Mouse (Mus musculus): ENCODE results near the gene Fam219b. TPM values are rescaled to one million over a fixed set of nuclear protein-coding genes. Genes with fewer than 3 reads are reported as not detected.
A peak's percentile ranks its signal among the peaks of the same experiment; 100 is the strongest.

Fam219b gene
- 10 to 100 TPM; 21.5 to 24.7 TPM for total RNA-seq (2021)

DNA sequence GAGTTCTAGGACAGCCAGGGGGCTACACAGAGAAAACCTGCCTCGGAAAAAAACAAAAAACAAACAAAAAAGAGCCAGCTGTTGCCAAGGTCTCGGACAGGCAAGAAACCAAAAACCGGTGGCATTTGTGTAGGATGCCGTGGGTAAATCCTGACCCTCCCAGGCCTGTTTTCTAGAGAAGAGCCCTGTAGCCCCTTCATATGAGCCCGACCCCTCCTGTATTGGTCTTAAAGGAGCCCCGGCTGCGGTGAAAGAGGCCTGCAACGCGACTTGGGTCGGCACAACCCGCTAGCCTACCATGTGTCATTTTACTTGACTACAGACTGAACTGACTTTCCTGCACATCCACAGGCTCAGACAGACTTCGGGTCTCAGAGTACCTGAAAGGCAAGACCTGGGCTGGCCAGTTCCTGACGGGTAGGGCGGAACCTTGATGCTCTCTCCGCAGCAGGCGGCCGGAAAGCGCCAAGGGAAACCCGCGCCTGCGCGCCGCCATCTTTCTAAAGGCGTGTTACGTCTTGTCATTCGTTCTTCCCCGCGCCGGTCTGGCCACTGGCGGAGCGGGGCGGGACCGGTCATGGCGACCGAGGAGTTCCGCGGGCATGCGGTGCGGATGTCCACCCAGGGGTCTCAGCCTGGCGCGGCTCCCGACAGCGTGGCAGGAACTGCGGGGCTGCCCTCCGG lies at the start of gene Fam219b:
Gene Fam219b, plus strand, starts transcription at position 485 of the 684 bp plus-strand sequence.
- peak; percentile 91 to 96 for DNase-seq (ENCODE audit: extremely low spot score in 1 of 2, low spot score in 2 of 2)
- intact Hi-C loops (cut with DNase I) = no loop called here

DNA sequence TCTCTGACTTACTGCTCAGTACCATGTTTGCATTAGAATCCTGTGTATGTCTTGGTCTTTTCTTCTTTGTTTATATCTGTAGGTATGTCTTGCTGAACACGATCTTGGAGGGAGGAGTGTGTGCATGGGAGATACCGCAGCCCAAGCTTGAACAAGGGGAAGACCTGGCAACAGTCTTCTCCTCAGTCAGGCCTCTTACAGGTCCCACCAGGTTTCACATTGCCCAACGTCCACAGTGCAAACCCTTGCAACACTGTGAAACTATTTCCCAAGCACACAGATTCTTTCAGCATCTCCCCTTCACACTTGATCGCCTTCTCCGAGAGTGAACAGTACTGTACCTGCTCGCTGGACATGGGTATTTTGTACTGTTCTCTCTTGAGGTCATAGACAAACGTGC lies 49.5 kb upstream of the Fam219b start:
- intact Hi-C loops (cut with DNase I) = loop anchor here (5.0 kb wide), 1 partner anchor 34 kb away; the partner anchor contains the start of gene Cox5a
- DNase-seq (ENCODE audit: extremely low spot score in 1 of 2, low spot score in 2 of 2) = no peak

DNA sequence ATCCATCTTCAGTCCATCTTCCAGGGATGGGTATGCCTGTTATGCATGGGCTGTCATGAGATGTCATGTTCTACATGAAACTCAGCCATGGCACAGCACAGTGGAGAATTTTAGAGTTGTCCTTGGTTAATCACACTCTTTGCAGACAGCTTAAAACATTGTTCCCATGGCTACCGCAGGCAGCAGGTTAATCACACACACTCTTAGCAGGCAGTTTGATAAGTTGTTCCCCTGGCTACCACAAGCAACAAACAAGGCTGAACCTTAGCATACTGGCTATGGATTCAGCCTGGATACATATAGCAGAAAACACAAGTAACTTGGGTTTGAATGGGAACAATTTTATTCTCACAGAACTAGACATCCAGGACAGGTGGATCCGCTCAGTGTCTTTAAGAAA lies 43.8 kb upstream of the Fam219b start:
- intact Hi-C loops (cut with DNase I) = no loop called here
- DNase-seq (ENCODE audit: extremely low spot score in 1 of 2, low spot score in 2 of 2) = no peak

DNA sequence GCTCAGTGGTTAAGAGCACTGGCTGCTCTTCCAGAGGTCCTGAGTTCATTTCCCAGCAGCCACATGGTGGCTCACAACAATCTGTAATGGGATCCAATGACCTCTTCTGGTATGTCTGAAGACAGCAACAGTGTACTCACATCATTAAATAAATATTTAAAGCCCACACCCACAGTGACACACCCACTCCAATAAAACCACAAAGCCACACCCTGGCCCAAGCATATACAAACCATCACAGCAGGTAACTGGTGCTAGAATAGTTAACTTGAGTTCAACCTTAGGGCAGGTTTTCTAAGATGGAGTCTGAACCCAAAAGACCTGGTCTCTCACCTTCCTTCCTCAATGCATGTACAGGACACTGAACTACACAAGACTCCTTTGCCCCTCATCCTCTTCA lies 42.4 kb upstream of the Fam219b start:
- intact Hi-C loops (cut with DNase I) = no loop called here
- DNase-seq (ENCODE audit: extremely low spot score in 1 of 2, low spot score in 2 of 2) = no peak

DNA sequence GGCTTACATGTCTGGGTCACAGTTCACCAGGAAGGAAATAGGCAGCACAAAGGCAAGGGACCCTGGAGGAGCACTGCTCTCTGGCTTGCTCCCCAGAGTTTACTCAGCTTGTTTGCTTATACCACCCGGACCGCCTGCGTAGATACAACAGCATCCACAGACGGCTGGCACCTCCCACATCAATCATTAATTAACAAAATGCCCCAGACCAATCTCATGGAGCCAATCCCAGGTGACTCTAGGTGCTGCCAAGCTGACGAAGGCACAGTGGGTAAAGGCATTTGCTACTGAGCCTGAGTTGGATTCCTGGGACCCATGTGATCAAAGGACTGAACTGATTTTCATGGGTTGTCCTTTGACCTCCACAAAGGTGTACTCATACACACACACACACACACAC lies 40.1 kb upstream of the Fam219b start:
- no peak for DNase-seq (ENCODE audit: extremely low spot score in 1 of 2, low spot score in 2 of 2)
- intact Hi-C loops (cut with DNase I) = no loop called here

DNA sequence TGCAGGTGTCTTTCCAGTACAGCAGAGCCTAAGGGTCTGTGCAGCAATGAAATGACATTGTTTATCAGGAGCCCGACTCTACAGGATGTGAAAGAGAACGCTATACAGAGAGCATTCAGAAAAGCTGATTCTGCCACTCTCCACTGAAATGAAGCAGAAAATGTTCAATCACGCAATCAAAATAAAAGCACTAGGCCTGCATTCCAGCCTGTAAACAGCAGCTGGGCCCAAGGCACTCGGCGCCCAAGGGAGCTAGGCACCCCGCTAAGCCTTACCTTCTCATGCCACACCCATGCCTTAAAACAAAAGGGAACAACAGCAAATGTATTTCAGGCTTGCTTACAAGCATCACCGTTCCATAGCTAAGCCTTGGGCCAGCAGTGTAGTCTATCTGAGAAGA lies 38.8 kb upstream of the Fam219b start:
- intact Hi-C loops (cut with DNase I) = no loop called here
- DNase-seq (ENCODE audit: extremely low spot score in 1 of 2, low spot score in 2 of 2) = no peak

DNA sequence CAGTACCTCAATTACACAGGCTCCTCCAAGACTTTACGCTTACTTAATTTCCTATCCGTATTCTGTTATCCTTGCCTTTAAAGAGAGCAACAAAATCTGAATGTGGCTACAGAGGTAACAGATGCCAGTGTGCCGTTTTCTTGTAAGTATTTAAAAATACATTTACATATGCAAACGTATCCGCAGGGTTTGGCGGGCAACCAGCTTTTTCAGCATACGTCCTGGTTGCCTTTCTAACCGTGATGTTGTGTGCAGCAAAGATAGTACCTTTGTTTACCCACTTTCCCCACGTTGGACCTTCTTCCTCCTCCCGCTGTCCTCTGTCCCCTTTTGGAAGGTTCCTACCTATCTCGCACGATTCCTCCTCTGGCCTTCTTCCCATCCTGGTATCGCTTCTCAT lies 35.9 kb upstream of the Fam219b start:
- peak; percentile 40 to 54 for DNase-seq (ENCODE audit: extremely low spot score in 1 of 2, low spot score in 2 of 2)
- intact Hi-C loops (cut with DNase I) = no loop called here

DNA sequence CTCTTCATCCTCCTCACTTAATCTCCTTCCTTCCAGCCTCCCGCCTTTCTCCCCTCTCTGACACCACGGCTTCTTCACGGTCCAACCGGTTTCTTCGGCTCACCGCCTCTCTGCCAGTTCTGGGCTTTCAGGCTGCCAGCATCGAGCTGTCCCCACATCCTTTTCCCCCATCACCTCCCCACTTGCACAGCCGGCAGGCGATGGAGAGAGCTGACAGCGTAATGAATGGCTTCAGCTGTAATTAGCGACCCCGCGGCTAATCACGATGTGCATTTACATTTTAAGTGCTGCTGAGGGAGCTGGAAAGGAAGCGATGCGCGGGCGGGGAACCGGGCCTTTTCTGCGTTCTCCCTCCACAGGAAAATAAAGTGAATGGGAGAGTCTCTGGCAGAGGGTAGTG lies 35.5 kb upstream of the Fam219b start:
- intact Hi-C loops (cut with DNase I) = no loop called here
- peak; percentile 34 to 54 for DNase-seq (ENCODE audit: extremely low spot score in 1 of 2, low spot score in 2 of 2)

DNA sequence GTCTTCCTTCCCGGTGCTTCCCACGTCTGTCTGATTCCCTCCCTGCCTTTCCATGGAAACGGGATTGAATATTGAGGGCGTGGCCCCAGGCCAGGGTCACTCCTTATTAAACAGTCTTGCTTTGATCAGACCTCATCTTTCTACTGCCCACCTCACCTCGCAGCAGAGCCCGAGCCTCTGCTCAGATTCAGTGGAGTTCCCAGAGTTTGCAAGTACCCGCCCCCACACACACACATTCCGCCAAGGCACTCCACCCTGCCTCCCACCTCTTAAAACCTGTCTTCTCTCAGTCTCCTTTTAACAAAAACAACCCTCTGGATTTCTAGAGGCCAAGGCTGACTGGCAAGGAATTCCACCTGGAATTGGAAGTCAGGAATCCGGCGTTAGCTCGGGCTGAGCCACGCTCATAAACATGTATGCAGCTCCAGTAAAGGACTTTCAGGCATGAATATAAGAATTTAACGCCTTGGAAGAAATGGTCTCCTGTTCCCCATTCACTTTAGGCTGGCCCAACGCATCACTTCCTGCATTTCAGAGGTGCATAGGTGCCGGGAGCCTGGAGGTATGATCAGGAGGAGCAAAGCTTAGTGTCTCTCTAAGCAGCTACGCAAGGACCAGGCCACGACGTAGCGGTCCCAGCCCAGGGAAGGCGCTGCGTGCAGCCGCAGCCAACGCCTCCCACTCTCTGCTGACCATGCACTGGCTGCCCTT lies 34.3 kb upstream of the Fam219b start:
- DNase-seq (ENCODE audit: extremely low spot score in 1 of 2, low spot score in 2 of 2) = peak in 1 of 2 experiments; percentile 35
- intact Hi-C loops (cut with DNase I) = no loop called here

DNA sequence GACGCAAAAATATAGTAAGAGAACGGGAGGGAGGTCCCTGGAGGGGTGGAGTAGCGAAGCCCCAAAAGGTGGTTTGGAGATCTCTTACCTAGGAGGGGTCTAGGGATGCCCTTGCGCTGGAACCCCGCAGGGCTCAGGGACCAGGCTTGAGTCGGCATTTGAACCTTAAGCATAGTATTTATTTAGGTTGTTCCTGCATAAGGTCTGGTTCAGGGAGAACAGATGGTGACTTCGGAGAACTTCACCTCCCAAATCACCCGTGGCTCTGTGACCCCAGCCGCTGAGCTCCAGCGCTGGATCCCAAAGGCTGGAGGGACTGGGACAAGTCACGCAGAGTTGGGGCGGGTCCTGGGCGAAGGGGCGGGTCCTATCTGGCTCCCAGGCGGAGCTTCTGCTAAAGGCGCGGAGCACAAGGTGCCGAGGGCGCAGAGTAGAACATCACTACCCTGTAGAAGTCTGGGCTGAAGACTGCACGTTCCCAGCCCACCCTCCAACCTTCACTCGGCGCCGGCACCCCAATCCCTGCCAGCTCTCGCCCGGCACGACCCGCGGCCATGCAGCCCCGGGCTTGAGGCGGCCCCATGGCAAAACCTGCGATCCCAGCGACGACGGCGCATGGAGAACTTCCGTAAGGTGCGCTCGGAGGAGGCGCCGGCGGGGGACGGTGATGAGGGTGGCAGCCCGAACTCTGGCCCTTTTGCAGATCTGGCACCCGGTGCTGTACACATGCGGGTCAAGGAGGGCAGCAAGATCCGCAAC lies 33.5 kb upstream of the Fam219b start, which contains the start of gene Rpp25:
Gene Rpp25, plus strand, starts transcription at position 405 of the 759 bp plus-strand sequence.
- DNase-seq (ENCODE audit: extremely low spot score in 1 of 2, low spot score in 2 of 2) = peak; percentile 45 to 64
- intact Hi-C loops (cut with DNase I) = no loop called here

DNA sequence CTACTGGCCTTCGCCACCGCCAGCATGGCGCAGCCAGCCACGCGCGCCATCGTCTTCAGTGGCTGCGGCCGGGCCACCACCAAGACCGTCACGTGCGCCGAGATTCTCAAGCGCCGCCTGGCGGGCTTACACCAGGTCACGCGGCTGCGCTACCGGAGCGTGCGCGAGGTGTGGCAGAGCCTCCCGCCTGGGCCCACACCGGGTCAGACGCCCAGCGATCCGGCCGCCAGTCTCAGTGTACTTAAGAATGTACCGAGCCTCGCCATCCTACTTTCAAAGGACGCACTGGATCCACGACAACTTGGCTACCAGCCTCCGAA lies 33.0 kb upstream of the Fam219b start:
- peak; percentile 39 to 78 for DNase-seq (ENCODE audit: extremely low spot score in 1 of 2, low spot score in 2 of 2)
- intact Hi-C loops (cut with DNase I) = no loop called here

DNA sequence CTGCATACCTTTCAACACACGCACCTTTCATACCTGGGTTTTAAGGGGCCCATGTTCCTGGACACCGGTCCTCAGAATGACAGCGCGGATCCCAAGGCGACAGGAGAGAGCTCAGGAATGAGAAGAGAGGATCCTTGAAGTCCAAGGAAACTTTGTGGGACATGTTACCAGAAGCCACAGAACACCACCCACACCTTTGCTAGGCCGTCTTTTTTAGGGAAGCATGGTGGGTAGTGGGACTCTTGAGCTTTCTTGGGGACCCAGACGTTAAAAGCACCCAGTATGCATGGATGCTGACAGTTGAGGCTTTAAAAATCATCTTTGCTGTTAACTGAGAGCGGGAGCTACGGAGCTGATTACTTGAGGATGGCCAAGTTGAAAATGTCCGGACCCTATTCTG lies 32.4 kb upstream of the Fam219b start:
- no peak for DNase-seq (ENCODE audit: extremely low spot score in 1 of 2, low spot score in 2 of 2)
- intact Hi-C loops (cut with DNase I) = no loop called here

DNA sequence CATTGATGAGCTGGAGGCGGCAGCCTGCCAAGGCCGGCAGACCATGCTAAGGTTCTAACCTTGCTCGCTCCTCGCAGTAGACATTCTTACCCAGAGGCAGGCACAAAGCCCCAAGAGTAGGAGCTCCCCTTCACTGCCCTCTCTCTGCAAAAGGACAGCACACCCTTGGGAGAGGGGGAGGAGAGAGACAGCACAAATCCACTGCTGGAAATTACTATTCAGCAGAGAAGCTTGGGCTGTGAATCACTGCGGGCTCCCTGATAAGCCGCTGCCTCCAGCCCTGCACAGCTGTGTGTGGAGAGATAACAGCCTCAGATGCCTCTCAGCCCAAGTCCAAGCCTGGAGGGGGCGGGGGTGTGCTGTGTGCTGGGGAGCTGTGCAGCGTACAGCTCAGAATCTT lies 31.6 kb upstream of the Fam219b start:
- intact Hi-C loops (cut with DNase I) = no loop called here
- peak; percentile 36 to 66 for DNase-seq (ENCODE audit: extremely low spot score in 1 of 2, low spot score in 2 of 2)

DNA sequence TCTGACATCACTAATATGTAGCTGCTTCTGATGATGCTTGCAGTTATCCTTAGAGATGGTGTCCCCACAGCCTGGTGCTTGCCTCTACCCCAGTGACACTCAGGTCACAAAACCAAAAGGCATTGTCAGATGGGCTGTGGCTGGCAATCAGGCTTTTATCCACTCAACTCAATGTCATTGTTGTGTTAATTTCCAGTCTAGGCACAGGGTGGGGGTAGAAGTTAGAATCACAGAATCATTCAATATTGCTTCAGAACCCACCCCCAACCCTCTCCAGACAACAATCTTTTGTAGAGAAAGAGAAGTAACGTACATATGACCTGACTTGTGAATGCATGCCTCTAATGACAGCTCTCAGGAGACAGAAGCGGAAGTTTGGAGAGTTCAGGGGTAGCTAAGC lies 26.8 kb upstream of the Fam219b start:
- DNase-seq (ENCODE audit: extremely low spot score in 1 of 2, low spot score in 2 of 2) = no peak
- intact Hi-C loops (cut with DNase I) = loop anchor here (10.0 kb wide), 1 partner anchor 296 kb away; no protein-coding TSS in a partner anchor

DNA sequence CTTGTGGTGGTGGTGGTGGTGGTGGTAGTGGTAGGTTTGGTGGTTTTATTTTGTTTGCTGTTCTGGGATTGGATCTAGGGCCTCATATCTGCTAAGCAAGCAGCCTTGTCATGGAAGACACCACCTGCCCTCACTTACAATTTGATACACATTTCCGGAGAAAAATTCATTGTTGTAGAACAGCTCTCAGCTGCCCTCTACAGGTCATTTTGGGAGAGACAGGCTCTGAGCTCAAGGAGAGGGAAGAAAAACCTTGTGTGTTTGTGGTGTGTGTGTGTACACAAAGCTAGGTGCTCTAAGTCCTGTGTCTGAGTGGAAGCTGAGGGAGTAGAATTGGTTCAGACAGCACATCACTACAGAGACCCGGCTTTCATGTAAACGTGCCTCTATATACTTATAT lies 20.2 kb upstream of the Fam219b start:
- intact Hi-C loops (cut with DNase I) = loop anchor here (10.0 kb wide), 1 partner anchor 302 kb away; no protein-coding TSS in a partner anchor
- DNase-seq (ENCODE audit: extremely low spot score in 1 of 2, low spot score in 2 of 2) = peak in 1 of 2 experiments; percentile 57

DNA sequence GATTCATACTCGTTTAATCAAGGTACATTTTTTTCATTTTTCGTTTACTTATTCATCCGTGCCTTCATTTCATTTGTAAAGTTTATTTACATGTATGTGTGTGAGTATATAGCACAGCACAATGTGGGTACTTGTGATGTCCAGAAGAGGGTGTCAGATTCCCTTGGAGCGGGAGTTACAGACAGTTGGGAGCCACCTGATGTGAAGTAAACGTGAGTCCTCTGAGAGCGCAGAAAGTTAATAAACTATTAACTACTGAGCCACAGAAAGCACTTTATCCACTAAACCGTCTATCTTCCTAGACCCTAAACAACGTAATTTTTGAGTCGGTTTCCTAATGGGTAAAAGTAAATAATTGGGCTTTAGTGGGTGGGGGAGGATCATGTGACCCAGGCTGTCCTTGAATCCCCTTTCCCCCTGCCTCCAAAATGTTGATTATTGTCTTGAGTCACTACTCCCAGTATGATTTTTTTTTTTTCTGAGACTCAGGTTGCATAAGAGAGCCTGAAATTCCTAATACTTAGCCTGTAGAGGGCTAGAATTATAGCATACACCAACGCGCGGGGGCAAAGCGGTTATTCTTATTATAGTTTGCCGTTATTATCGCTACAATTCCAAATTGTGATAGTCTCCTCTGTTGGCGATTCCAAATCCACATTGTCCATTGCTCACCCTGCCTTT lies 16.8 kb upstream of the Fam219b start:
- DNase-seq (ENCODE audit: extremely low spot score in 1 of 2, low spot score in 2 of 2) = no peak
- intact Hi-C loops (cut with DNase I) = loop anchor here (5.0 kb wide), 2 partner anchors 33 to 137 kb away; no protein-coding TSS in a partner anchor

DNA sequence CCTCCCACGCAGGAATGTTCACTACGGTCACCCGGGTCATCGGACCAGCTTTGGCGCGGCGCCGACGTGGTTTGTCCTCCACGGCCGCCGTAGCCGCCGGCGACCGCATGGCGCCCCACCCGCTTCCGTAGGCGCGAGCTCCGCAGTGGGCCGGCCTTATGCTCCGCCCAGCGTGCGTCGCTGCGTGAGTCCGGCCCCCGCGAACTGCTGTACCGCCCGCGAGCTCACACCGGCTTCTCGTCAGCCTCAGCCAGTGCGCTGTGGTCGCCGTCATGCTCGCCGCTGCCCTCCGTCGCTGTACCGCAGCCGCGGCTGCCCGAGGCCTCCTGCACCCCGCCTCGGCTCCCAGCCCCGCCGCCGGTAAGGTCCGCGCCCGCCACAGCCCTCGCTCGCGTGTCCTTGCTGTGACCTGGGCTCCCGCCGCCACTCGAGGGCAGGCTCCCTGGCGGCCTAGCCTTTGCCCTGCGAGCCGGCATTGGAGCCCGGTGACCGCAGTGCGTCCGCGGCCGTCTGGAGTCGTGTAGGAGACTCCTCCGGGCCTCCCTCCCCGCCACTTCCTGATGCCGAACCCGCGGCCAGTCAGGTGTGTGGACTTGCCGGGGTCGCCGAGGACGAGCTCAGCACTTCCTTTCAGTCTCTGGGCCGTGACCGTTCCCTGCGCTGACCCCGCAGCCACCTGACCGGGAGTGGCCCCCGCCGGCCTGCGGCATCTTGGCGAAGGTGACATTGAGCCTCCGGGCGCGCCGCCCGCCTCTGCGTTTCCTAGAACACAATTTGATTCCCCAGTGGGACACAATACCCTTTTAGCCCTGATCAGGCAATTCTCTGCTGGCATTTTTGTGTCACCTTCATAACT lies 16.0 kb upstream of the Fam219b start, which contains the start of gene Cox5a:
Gene Cox5a, plus strand, starts transcription at position 219 of the 856 bp plus-strand sequence.
- peak; percentile 90 to 97 for DNase-seq (ENCODE audit: extremely low spot score in 1 of 2, low spot score in 2 of 2)
- intact Hi-C loops (cut with DNase I) = loop anchor here (5.0 kb wide), 2 partner anchors 34 to 136 kb away; no protein-coding TSS in a partner anchor

Data from left cerebral cortex, postnatal 10 days (tissue).